In the genomic region with DNA sequence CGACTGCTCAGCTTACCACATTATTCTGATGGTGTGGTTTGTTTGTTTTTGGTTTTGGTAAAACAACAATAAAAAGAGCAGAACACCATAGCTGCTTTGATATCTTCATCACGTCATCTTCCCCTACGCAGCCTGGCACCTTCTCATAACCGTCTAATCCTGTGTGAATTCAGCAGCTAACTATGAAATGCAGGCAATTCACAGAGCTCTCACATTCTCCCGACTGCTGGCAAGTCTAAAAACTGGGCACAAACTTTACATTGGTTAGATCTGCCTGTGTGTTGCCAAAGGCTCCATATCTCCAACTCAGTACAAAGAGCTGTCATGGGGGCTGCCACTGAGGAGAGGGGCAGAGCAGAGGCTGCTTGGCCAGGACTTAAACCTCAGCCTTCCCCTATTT, we compare ENCODE assay signal across 13 mouse cellular contexts.
"Had no signal": no experiment of that assay in that cellular context is flagged by ENCODE, and none has a peak within 500 bp of the region (broad histone marks: within the 10 kb centered on the region; RNA-seq: fewer than 3 reads in every experiment).

No protein-coding gene starts in this region.

- H3K4me3 ChIP-seq: limb, embryonic 15.5 days; liver, embryonic 12.5 days; midbrain, embryonic 12.5 days; neural tube, embryonic 13.5 days had no signal

- DNase-seq: kidney, postnatal 10 days; layer of hippocampus, postnatal 36 days; lung, embryonic 14.5 days; lung, postnatal 14 days; retina, postnatal 1 day; right cerebral cortex, postnatal 14 days; thymus, postnatal 14 days had no signal

- H3K4me2 ChIP-seq: limb, embryonic 15.5 days; liver, embryonic 12.5 days; lung, embryonic 14.5 days; midbrain, embryonic 12.5 days; neural tube, embryonic 13.5 days had no signal

- H3K9ac ChIP-seq: limb, embryonic 15.5 days; liver, embryonic 12.5 days; lung, embryonic 14.5 days; midbrain, embryonic 12.5 days; neural tube, embryonic 13.5 days had no signal

- ATAC-seq: liver, embryonic 12.5 days; midbrain, embryonic 16.5 days had no signal

- H3K27ac ChIP-seq: limb, embryonic 15.5 days; liver, embryonic 12.5 days; macrophage; midbrain, embryonic 12.5 days; neural tube, embryonic 13.5 days had no signal

- H3K9me3 ChIP-seq: limb, embryonic 15.5 days; liver, embryonic 12.5 days; midbrain, embryonic 12.5 days; neural tube, embryonic 13.5 days had no signal

- H3K4me1 ChIP-seq: limb, embryonic 15.5 days; liver, embryonic 12.5 days; midbrain, embryonic 12.5 days; neural tube, embryonic 13.5 days had no signal

- H3K27me3 ChIP-seq: limb, embryonic 15.5 days; liver, embryonic 12.5 days; midbrain, embryonic 12.5 days; neural tube, embryonic 13.5 days had no signal
